Mouse (Mus musculus) MEL (cell line): ENCODE results near the gene Gp6. TPM values are rescaled to one million over a fixed set of nuclear protein-coding genes. Genes with fewer than 3 reads are reported as not detected.

Source experiments
- DNase-seq: peaks from one replicate; pipeline ENCODE4 v3.0.0; 2011; ENCODE audit warnings: low read depth, low spot score
- H3K27ac ChIP-seq: 2 replicates; pipeline ENCODE4 v1.5.1; 2012; ENCODE audit warnings: low read depth, mild to moderate bottlenecking, control low read depth, low read length, moderate library complexity; ENCODE audit not compliant: control insufficient read depth
- H3K27me3 ChIP-seq, 2 experiments: fragments of 150-350 bp in 1 of 2; sonication (generic) in 1 of 2; 2 replicates each; pipeline ENCODE4 v1.6.1; 2012; ENCODE audit warnings: low read length in 2 of 2, mild to moderate bottlenecking in 2 of 2, improper control_type of control experiment in 1 of 2, moderate library complexity in 1 of 2; ENCODE audit not compliant: insufficient read depth in 2 of 2, control insufficient read depth in 1 of 2
- H3K36me3 ChIP-seq, 2 experiments: 2 replicates each; pipeline ENCODE4 v1.6.1; 2012 to 2014; ENCODE audit warnings: low read length in 2 of 2, improper control_type of control experiment in 1 of 2, inconsistent platforms in 1 of 2, mild to moderate bottlenecking in 1 of 2; ENCODE audit not compliant: insufficient read depth in 2 of 2, control insufficient read depth in 1 of 2
- H3K4me1 ChIP-seq, 2 experiments: fragments of 150-350 bp in 1 of 2; sonication (generic) in 1 of 2; 2 replicates each; pipeline ENCODE4 v1.6.1; 2012; ENCODE audit warnings: low read length in 2 of 2, improper control_type of control experiment in 1 of 2, mild to moderate bottlenecking in 1 of 2; ENCODE audit not compliant: insufficient read depth in 2 of 2, control insufficient read depth in 1 of 2
- H3K4me3 ChIP-seq, 2 experiments: fragments of 150-350 bp in 1 of 2; sonication (generic) in 1 of 2; 2 replicates each; pipeline ENCODE4 v1.5.1; 2012; ENCODE audit warnings: low read depth in 2 of 2, low read length in 2 of 2, mild to moderate bottlenecking in 2 of 2, moderate library complexity in 2 of 2, control low read depth in 1 of 2, improper control_type of control experiment in 1 of 2; ENCODE audit not compliant: control insufficient read depth in 1 of 2, insufficient read depth in 1 of 2
- H3K79me2 ChIP-seq: 2 replicates; pipeline ENCODE4 v1.6.1; 2012; ENCODE audit warnings: mild to moderate bottlenecking, low read length, moderate library complexity; ENCODE audit not compliant: control insufficient read depth, poor library complexity, insufficient read depth
- H3K9ac ChIP-seq: 2 replicates; pipeline ENCODE4 v1.6.1; 2012; ENCODE audit warnings: low read depth, mild to moderate bottlenecking, control low read depth, low read length, moderate library complexity; ENCODE audit not compliant: control insufficient read depth, poor library complexity, severe bottlenecking
- H3K9me3 ChIP-seq: fragments of 150-350 bp; sonication (generic); replicated peaks from 2 replicates; pipeline ENCODE4 v1.6.1; 2012; ENCODE audit warnings: mild to moderate bottlenecking, low read length, improper control_type of control experiment, moderate library complexity; ENCODE audit not compliant: insufficient read depth
- BHLHE40 ChIP-seq: IDR thresholded peaks from 2 replicates; pipeline ENCODE4 v1.6.1; 2012; ENCODE audit warnings: low read depth, mild to moderate bottlenecking, inconsistent platforms, low read length, improper control_type of control experiment, borderline replicate concordance
- CTCF ChIP-seq, 3 experiments: IDR thresholded peaks in 2 of 3; conservative IDR thresholded peaks in 1 of 3; 2 replicates each; pipeline ENCODE4 v1.5.1; 2011 to 2012; ENCODE audit warnings: low read length in 3 of 3, low read depth in 2 of 3, mild to moderate bottlenecking in 2 of 3, improper control_type of control experiment in 1 of 3, inconsistent platforms in 1 of 3, mixed read lengths in 1 of 3, moderate library complexity in 1 of 3; ENCODE audit not compliant: control insufficient read depth in 1 of 3, insufficient read depth in 1 of 3, poor library complexity in 1 of 3, severe bottlenecking in 1 of 3
- ELF1 ChIP-seq: IDR thresholded peaks from 2 replicates; pipeline ENCODE4 v1.6.1; 2014; ENCODE audit warnings: low read depth, mild to moderate bottlenecking, inconsistent platforms, low read length, improper control_type of control experiment, moderate library complexity
- EP300 ChIP-seq, 2 experiments: IDR thresholded peaks; 2 replicates each; pipeline ENCODE4 v1.6.1; 2011; ENCODE audit warnings: improper control_type of control experiment in 2 of 2, low read length in 2 of 2, low read depth in 1 of 2, mild to moderate bottlenecking in 1 of 2
- ETS1 ChIP-seq: IDR thresholded peaks from 2 replicates; pipeline ENCODE4 v1.6.1; 2012; ENCODE audit warnings: low read depth, mild to moderate bottlenecking, inconsistent platforms, low read length, improper control_type of control experiment, moderate library complexity
- GABPA ChIP-seq: IDR thresholded peaks from 2 replicates; pipeline ENCODE4 v1.6.1; 2012; ENCODE audit warnings: low read depth, mild to moderate bottlenecking, inconsistent platforms, low read length, improper control_type of control experiment, moderate library complexity
- GATA1 ChIP-seq: IDR thresholded peaks from 2 replicates; pipeline ENCODE4 v1.6.1; 2011; ENCODE audit warnings: low read depth, low read length, improper control_type of control experiment
- JUND ChIP-seq: IDR thresholded peaks from 2 replicates; pipeline ENCODE4 v1.6.1; 2011; ENCODE audit warnings: low read depth, mild to moderate bottlenecking, improper control_type of control experiment, low read length
- MEF2A ChIP-seq: IDR thresholded peaks from 2 replicates; pipeline ENCODE4 v1.6.1; 2014; ENCODE audit warnings: low read depth, mild to moderate bottlenecking, inconsistent platforms, low read length, improper control_type of control experiment; ENCODE audit not compliant: poor library complexity, insufficient replicate concordance, severe bottlenecking; ENCODE audit errors: extremely low read depth
- MXI1 ChIP-seq: IDR thresholded peaks from 2 replicates; pipeline ENCODE4 v1.6.1; 2011; ENCODE audit warnings: mild to moderate bottlenecking, low read depth, low read length, improper control_type of control experiment
- MYC ChIP-seq: IDR thresholded peaks from 2 replicates; pipeline ENCODE4 v1.6.1; 2011; ENCODE audit warnings: low read depth, mild to moderate bottlenecking, low read length, improper control_type of control experiment, moderate library complexity
- RAD21 ChIP-seq: IDR thresholded peaks from 2 replicates; pipeline ENCODE4 v1.6.1; 2011; ENCODE audit warnings: mild to moderate bottlenecking, low read depth, low read length, improper control_type of control experiment
- RCOR1 ChIP-seq: IDR thresholded peaks from 2 replicates; pipeline ENCODE4 v1.6.1; 2012; ENCODE audit warnings: low read depth, mild to moderate bottlenecking, inconsistent platforms, low read length, improper control_type of control experiment
- SIN3A ChIP-seq: IDR thresholded peaks from 2 replicates; pipeline ENCODE4 v1.6.1; 2012; ENCODE audit warnings: low read length, improper control_type of control experiment, inconsistent platforms
- SMC3 ChIP-seq: IDR thresholded peaks from 2 replicates; pipeline ENCODE4 v1.6.1; 2011; ENCODE audit warnings: low read depth, low read length, improper control_type of control experiment
- TAL1 ChIP-seq: IDR thresholded peaks from 2 replicates; pipeline ENCODE4 v1.6.1; 2012; ENCODE audit warnings: mild to moderate bottlenecking, inconsistent platforms, low read length, moderate library complexity, mixed read lengths
- TBP ChIP-seq: IDR thresholded peaks from 2 replicates; pipeline ENCODE4 v1.8.0; 2011; ENCODE audit warnings: low read depth, low read length, improper control_type of control experiment
- TCF12 ChIP-seq: IDR thresholded peaks from 2 replicates; pipeline ENCODE4 v1.6.1; 2014; ENCODE audit warnings: low read depth, mild to moderate bottlenecking, inconsistent platforms, low read length, improper control_type of control experiment, moderate library complexity
- USF1 ChIP-seq: IDR thresholded peaks from 2 replicates; pipeline ENCODE4 v1.6.1; 2014; ENCODE audit warnings: low read depth, mild to moderate bottlenecking, inconsistent platforms, low read length, improper control_type of control experiment, moderate library complexity
- ZC3H11A ChIP-seq: IDR thresholded peaks from 2 replicates; pipeline ENCODE4 v1.6.1; 2012; ENCODE audit warnings: low read depth, mild to moderate bottlenecking, inconsistent platforms, low read length, improper control_type of control experiment
- ZNF384 ChIP-seq: IDR thresholded peaks from 2 replicates; pipeline ENCODE4 v1.6.1; 2012; ENCODE audit warnings: low read depth, mild to moderate bottlenecking, inconsistent platforms, low read length, improper control_type of control experiment
- polyA plus RNA-seq, 2 experiments: library from polyadenylated mRNA; stranded (reverse) in 1 of 2; unstranded in 1 of 2; fragments of >175 nt in 1 of 2; fragments of >200 nt in 1 of 2; gene quantifications; 2 replicates each; pipeline versions ENCODE4 v1.2.1 to v1.2.4; 2012; ENCODE audit warnings: low replicate concordance in 2 of 2, low read depth in 1 of 2; ENCODE audit not compliant: insufficient read length in 2 of 2, insufficient read depth in 1 of 2, missing spikeins in 1 of 2
- total RNA-seq: library from RNA; depleted of rRNA; stranded (reverse); fragments of 300-350 nt; gene quantifications from 2 replicates; pipeline ENCODE4 v1.2.3, GENCODE M21; 2012

The Gp6 gene
- total and polyA plus RNA-seq, 3 experiments: not detected

- Histone ChIP-seq H3K79me2 (no peaks in the 10 kb centered on the region), H3K4me1 (peaks cover 4 to 38% of the 10 kb centered on the region in 2 experiments; a peak in 3 of 4 replicates)
- no peak for TF ChIP-seq BHLHE40
- TF ChIP-seq ZNF384: no peak
- no peak for TF ChIP-seq GABPA
- TF ChIP-seq GATA1: peak; percentile 64
- no peak for TF ChIP-seq USF1
- TF ChIP-seq TAL1: peak; percentile 87
- TF ChIP-seq JUND: no peak
- no peak for TF ChIP-seq MXI1
- peak; percentile 69 for TF ChIP-seq SMC3
- TF ChIP-seq EP300 (IDR thresholded peaks at IDR 0.05; ENCODE audit: low read depth in 1 of 2, low read length in 2 of 2): peak; percentile 79 to 87
- TF ChIP-seq ELF1: 0 out of 2 replicates have a peak, but pooled peaks have one; percentile 26
- TF ChIP-seq TBP: peak; percentile 60; the same call in 1 of the 2 replicates
- TF ChIP-seq TCF12: peak; percentile 86
- TF ChIP-seq MYC: no peak
- 0 out of 2 replicates have a peak, but pooled peaks have one; percentile 54 for TF ChIP-seq MEF2A
- TF ChIP-seq SIN3A: peak; percentile 70; the same call in 1 of the 2 replicates
- peak; percentile 84 for TF ChIP-seq RAD21
- TF ChIP-seq RCOR1: peak; percentile 59
- peak; percentile 54 to 100 (median 99) for TF ChIP-seq CTCF (IDR thresholded peaks at IDR 0.05 in 2 of 3, conservative IDR thresholded peaks at IDR 0.05 in 1 of 3; ENCODE audit: control insufficient read depth in 1 of 3, insufficient read depth in 1 of 3, low read depth in 2 of 3, low read length in 3 of 3, poor library complexity in 1 of 3, severe bottlenecking in 1 of 3)
- TF ChIP-seq ZC3H11A: peak; percentile 49
- TF ChIP-seq ETS1: peak; percentile 94
Measured at GRCm38 (mm10) chr7:4427161-4427912, 29.8 kb upstream of the Gp6 start.

More at GRCm38 (mm10) chr7:4427161-4427912, 29.8 kb upstream of the Gp6 start:
- Histone ChIP-seq H3K4me3 (no peak overlapping the region), H3K27me3 (no peaks in the 10 kb centered on the region), H3K36me3 (peaks cover 0 to 29% of the 10 kb centered on the region in 2 experiments; a peak in 3 of 4 replicates), H3K9ac (no peak overlapping the region), H3K27ac (peak overlapping the region; percentile 36; the same call in 1 of the 2 replicates), H3K9me3 (no peaks in the 10 kb centered on the region)
- peak; percentile 93 for DNase-seq
